Mouse (Mus musculus) lung, embryonic 16.5 days (tissue): Measurements from ENCODE around the gene Pirb. TPM values are rescaled to one million over a fixed set of nuclear protein-coding genes. Genes with fewer than 3 reads are reported as not detected.
"Not testable (repeated sequence)": the region's sequence is repeated elsewhere in the genome, so short reads cannot be mapped to it uniquely, and the experiment has no call there.

Source experiments
- ATAC-seq: fragments of 200-750 bp; cut with Nextera tagmentation; 2 replicates; pipeline ENCODE4 v1.8.0; 2017; ENCODE audit warnings: low read depth, mild to moderate bottlenecking, moderate library complexity
- H3K27ac ChIP-seq: fragments of 300-500 bp; sonication (generic); 2 replicates; pipeline ENCODE4 v1.5.1; 2014; ENCODE audit warnings: mild to moderate bottlenecking, control low read depth, low read length
- H3K27me3 ChIP-seq: fragments of 300-500 bp; sonication (generic); 2 replicates; pipeline ENCODE4 v1.6.1; 2014; ENCODE audit warnings: low read depth, low read length, mixed read lengths; ENCODE audit not compliant: control insufficient read depth, insufficient read depth
- H3K36me3 ChIP-seq: fragments of 300-500 bp; sonication (generic); 2 replicates; pipeline ENCODE4 v1.6.1; 2014; ENCODE audit warnings: low read length; ENCODE audit not compliant: control insufficient read depth, insufficient read depth
- H3K4me1 ChIP-seq: fragments of 300-500 bp; sonication (generic); replicated peaks from 2 replicates; pipeline ENCODE4 v1.6.1; 2014; ENCODE audit warnings: low read length, mixed read lengths; ENCODE audit not compliant: control insufficient read depth, insufficient read depth
- H3K4me2 ChIP-seq: fragments of 300-500 bp; sonication (generic); 2 replicates; pipeline ENCODE4 v1.6.1; 2014; ENCODE audit warnings: low read depth, low read length, control low read depth
- H3K4me3 ChIP-seq: fragments of 300-500 bp; sonication (generic); 2 replicates; pipeline ENCODE4 v1.5.1; 2014; ENCODE audit warnings: mild to moderate bottlenecking, low read length, control low read depth
- H3K9ac ChIP-seq: fragments of 300-500 bp; sonication (generic); 2 replicates; pipeline ENCODE4 v1.6.1; 2014; ENCODE audit warnings: low read length, control low read depth
- H3K9me3 ChIP-seq: fragments of 300-500 bp; sonication (generic); 2 replicates; pipeline ENCODE4 v1.6.1; 2016; ENCODE audit warnings: low read length; ENCODE audit not compliant: control insufficient read depth
- WGBS: fragments of 180-500 bp; shearing (Covaris S2); extraction: QIAGEN DNeasy Blood & Tissue Kit; methylation state at CpG from one replicate; pipeline ENCODE4 v1.1.7; 2014; 5-methylcytosine and 5-hydroxymethylcytosine counted together
- polyA plus RNA-seq: library from polyadenylated mRNA; unstranded; fragments of >200 nt; fragmentation: Nextera tagmentation; extraction: Ambion mirVana; gene quantifications from 2 replicates; pipeline ENCODE4 v1.2.1, GENCODE M21; 2015

Pirb gene
- polyA plus RNA-seq, 1 experiment from 2014 or later = 1.3 TPM

- no peak overlapping the region; the same call in 1 of the 2 replicates for H3K27ac ChIP-seq
- H3K4me3 ChIP-seq = peak overlapping the region; percentile 66
- ATAC-seq = no peak
- H3K9me3 ChIP-seq = no peaks in the 10 kb centered on the region
- peak overlapping the region; percentile 72 for H3K9ac ChIP-seq
- H3K27me3 ChIP-seq = no peaks in the 10 kb centered on the region
- peak overlapping the region; percentile 92 for H3K4me2 ChIP-seq
- WGBS = 40% methylated on average over 11 of the region's 11 CpGs
- H3K36me3 ChIP-seq = peaks cover 25% of the 10 kb centered on the region
- peaks cover 17% of the 10 kb centered on the region for H3K4me1 ChIP-seq
These were observed 13.8 kb downstream of the Pirb start for GRCm38 (mm10) chr7:3706343-3706934.

GRCm38 (mm10) chr7:3705911-3706310 is 14.3 kb downstream of the Pirb start:
- peak overlapping the region; percentile 72 for H3K9ac ChIP-seq
- H3K27ac ChIP-seq = no peak overlapping the region; the same call in 1 of the 2 replicates
- WGBS = 20% methylated on average over 6 of the region's 6 CpGs

GRCm38 (mm10) chr7:3705461-3705860 is 14.7 kb downstream of the Pirb start:
- 1% methylated on average over 6 of the region's 7 CpGs for WGBS
- H3K27me3 ChIP-seq, H3K9me3 ChIP-seq, ATAC-seq: not testable (repeated sequence)
- peak overlapping the region; percentile 72 for H3K9ac ChIP-seq
- peak overlapping the region; percentile 66 for H3K4me3 ChIP-seq
- peaks cover 17% of the 10 kb centered on the region for H3K4me1 ChIP-seq
- H3K36me3 ChIP-seq = peaks cover 25% of the 10 kb centered on the region
- 0 out of 2 replicates have a peak overlapping the region, but pooled peaks have one; percentile 27 for H3K27ac ChIP-seq
- H3K4me2 ChIP-seq = peak overlapping the region; percentile 92

More at GRCm38 (mm10) chr7:3705911-3706310, 14.3 kb downstream of the Pirb start:
- H3K4me1 ChIP-seq = peaks cover 17% of the 10 kb centered on the region
- peak overlapping the region; percentile 66 for H3K4me3 ChIP-seq
- ATAC-seq = no peak
- peak overlapping the region; percentile 92 for H3K4me2 ChIP-seq
- no peaks in the 10 kb centered on the region for H3K27me3 ChIP-seq
- H3K36me3 ChIP-seq = peaks cover 25% of the 10 kb centered on the region
- H3K9me3 ChIP-seq = no peaks in the 10 kb centered on the region

GRCm38 (mm10) chr7:3704475-3704874 is 15.7 kb downstream of the Pirb start:
- H3K4me2 ChIP-seq = peak overlapping the region; percentile 92

GRCm38 (mm10) chr7:3703879-3704441 is 16.2 kb downstream of the Pirb start, which contains the start of gene Rps9:
TSS of gene Rps9 (plus strand) at chr7:3703993.
- H3K9me3 ChIP-seq = no peaks in the 10 kb centered on the region
- peak within 1 kb of the TSS; percentile 66 for H3K4me3 ChIP-seq
- H3K4me2 ChIP-seq = peak within 1 kb of the TSS; percentile 92
- H3K36me3 ChIP-seq = peaks cover 37% of the 10 kb centered on the region
- 1% methylated on average over 42 of the region's 42 CpGs for WGBS
- ATAC-seq = peak; percentile 96
- peaks cover 17% of the 10 kb centered on the region for H3K4me1 ChIP-seq
- peak within 1 kb of the TSS; percentile 72 for H3K9ac ChIP-seq
- no peaks in the 10 kb centered on the region for H3K27me3 ChIP-seq
- peak within 1 kb of the TSS; percentile 94 for H3K27ac ChIP-seq

More at GRCm38 (mm10) chr7:3704475-3704874, 15.7 kb downstream of the Pirb start:
- H3K9ac ChIP-seq = peak overlapping the region; percentile 72
- H3K9me3 ChIP-seq = no peaks in the 10 kb centered on the region
- H3K36me3 ChIP-seq = peaks cover 33% of the 10 kb centered on the region
- peaks cover 17% of the 10 kb centered on the region for H3K4me1 ChIP-seq
- peak overlapping the region; percentile 66 for H3K4me3 ChIP-seq
- H3K27me3 ChIP-seq = no peaks in the 10 kb centered on the region
- whole genome bisulfite sequencing = under 1% methylated on average over 20 of the region's 20 CpGs
- H3K27ac ChIP-seq = peak overlapping the region; percentile 94
- ATAC-seq = peak; percentile 35

GRCm38 (mm10) chr7:3703148-3703878 is 16.9 kb downstream of the Pirb start:
- Histone ChIP-seq H3K27me3 (no peaks in the 10 kb centered on the region), H3K9ac (peak overlapping the region; percentile 62), H3K9me3 (no peaks in the 10 kb centered on the region), H3K36me3 (peaks cover 43% of the 10 kb centered on the region), H3K4me1 (peaks cover 17% of the 10 kb centered on the region), H3K4me2 (peak overlapping the region; percentile 92), H3K4me3 (peak overlapping the region; percentile 66), H3K27ac (peak overlapping the region; percentile 94)
- peak; percentile 54 for ATAC-seq
- 19% methylated on average over 6 of the region's 6 CpGs for WGBS

- no peak overlapping the region for H3K9ac ChIP-seq
- no peak overlapping the region for H3K4me3 ChIP-seq
- H3K36me3 ChIP-seq = peaks cover 33% of the 10 kb centered on the region
- no peaks in the 10 kb centered on the region for H3K9me3 ChIP-seq
- no peak for ATAC-seq
- WGBS = 95% methylated on average over 6 of the region's 6 CpGs
- H3K4me1 ChIP-seq = peaks cover 7% of the 10 kb centered on the region
- no peak overlapping the region for H3K27ac ChIP-seq
- no peaks in the 10 kb centered on the region for H3K27me3 ChIP-seq
- H3K4me2 ChIP-seq = no peak overlapping the region
These were observed 21.7 kb downstream of the Pirb start for GRCm38 (mm10) chr7:3698471-3698870.

- H3K27me3 ChIP-seq = not testable (repeated sequence)
These were observed 25.3 kb downstream of the Pirb start for GRCm38 (mm10) chr7:3694949-3695305.

More at GRCm38 (mm10) chr7:3694949-3695305, 25.3 kb downstream of the Pirb start:
- ATAC-seq, H3K9me3 ChIP-seq: not testable (repeated sequence)
- 1% methylated on average over 9 of the region's 9 CpGs for WGBS
- peak overlapping the region; percentile 98 for H3K27ac ChIP-seq
- peak overlapping the region; percentile 83 for H3K4me3 ChIP-seq
- H3K36me3 ChIP-seq = peaks cover 28% of the 10 kb centered on the region
- peaks cover 17% of the 10 kb centered on the region for H3K4me1 ChIP-seq
- peak overlapping the region; percentile 85 for H3K4me2 ChIP-seq
- H3K9ac ChIP-seq = peak overlapping the region; percentile 96
